Mouse (Mus musculus) thymus, adult 2 months (tissue): ENCODE measurements around the gene Inpp4a.

Experiments used
- CTCF ChIP-seq: fragments of 200-500 bp; IDR thresholded peaks from 2 replicates; pipeline ENCODE4 v1.5.1; 2012; ENCODE audit warnings: mild to moderate bottlenecking, control low read depth, low read length, moderate library complexity, borderline replicate concordance; ENCODE audit not compliant: control insufficient read depth, poor library complexity, insufficient read depth; ENCODE audit errors: extremely low read depth
- POLR2A ChIP-seq: fragments of 200-500 bp; IDR thresholded peaks from 2 replicates; pipeline ENCODE4 v1.6.1; 2012; ENCODE audit warnings: mild to moderate bottlenecking, low read length, control low read depth, moderate library complexity; ENCODE audit not compliant: control insufficient read depth, poor library complexity, insufficient read depth; ENCODE audit errors: extremely low read depth

- TF ChIP-seq POLR2A (no peak), CTCF (no peak)
These were observed 41.2 kb upstream of the Inpp4a start for GRCm38 (mm10) chr1:37258443-37258842.
